Mouse (Mus musculus) embryonic facial prominence, embryonic 11.5 days (tissue): ENCODE results near the gene Ppm1g. TPM values are rescaled to one million over a fixed set of nuclear protein-coding genes. Genes with fewer than 3 reads are reported as not detected.

Experiments
- ATAC-seq: fragments of 200-750 bp; cut with Nextera tagmentation; replicated peaks from 2 replicates; pipeline ENCODE4 v1.8.0; 2017; ENCODE audit warnings: low read depth; ENCODE audit not compliant: insufficient number of reproducible peaks, low FRiP score, low TSS enrichment
- DNase-seq: peaks from one replicate; pipeline ENCODE4 v3.0.0-alpha.2; 2015; ENCODE audit warnings: low spot score
- H3K27ac ChIP-seq: fragments of 300-500 bp; sonication (generic); replicated peaks from 2 replicates; pipeline ENCODE4 v1.5.1; 2014; ENCODE audit warnings: mild to moderate bottlenecking, low read depth, low read length, control low read depth
- H3K27me3 ChIP-seq: fragments of 300-500 bp; sonication (generic); 2 replicates; pipeline ENCODE4 v1.6.1; 2014; ENCODE audit warnings: mild to moderate bottlenecking, low read length, moderate library complexity, mixed read lengths; ENCODE audit not compliant: control insufficient read depth, insufficient read depth
- H3K36me3 ChIP-seq: fragments of 300-500 bp; sonication (generic); replicated peaks from 2 replicates; pipeline ENCODE4 v1.6.1; 2014; ENCODE audit warnings: low read depth, mild to moderate bottlenecking, low read length, moderate library complexity, mixed read lengths; ENCODE audit not compliant: control insufficient read depth, insufficient read depth
- H3K4me1 ChIP-seq: fragments of 300-500 bp; sonication (generic); 2 replicates; pipeline ENCODE4 v1.6.1; 2014; ENCODE audit warnings: low read length, mixed read lengths; ENCODE audit not compliant: control insufficient read depth, insufficient read depth
- H3K4me2 ChIP-seq: fragments of 300-500 bp; sonication (generic); 2 replicates; pipeline ENCODE4 v1.6.1; 2014; ENCODE audit warnings: low read depth, mild to moderate bottlenecking, control low read depth, low read length, moderate library complexity
- H3K4me3 ChIP-seq: fragments of 300-500 bp; sonication (generic); 2 replicates; pipeline ENCODE4 v1.5.1; 2014; ENCODE audit warnings: low read depth, low read length, control low read depth
- H3K9ac ChIP-seq: fragments of 300-500 bp; sonication (generic); replicated peaks from 2 replicates; pipeline ENCODE4 v1.6.1; 2014; ENCODE audit warnings: mild to moderate bottlenecking, control low read depth, low read length
- H3K9me3 ChIP-seq: fragments of 300-500 bp; sonication (generic); replicated peaks from 2 replicates; pipeline ENCODE4 v1.6.1; 2016; ENCODE audit warnings: mild to moderate bottlenecking, low read length, inconsistent platforms, mixed read lengths; ENCODE audit not compliant: control insufficient read depth
- WGBS: fragments of 180-500 bp; shearing (Covaris S2); extraction: QIAGEN DNeasy Blood & Tissue Kit; methylation state at CpG from one replicate; pipeline ENCODE4 v1.1.7; 2014; 5-methylcytosine and 5-hydroxymethylcytosine counted together
- polyA plus RNA-seq: library from polyadenylated mRNA; unstranded; fragments of >200 nt; fragmentation: Nextera tagmentation; extraction: Ambion mirVana; gene quantifications from 2 replicates; pipeline ENCODE4 v1.2.1, GENCODE M21; 2014

Ppm1g gene
- polyA plus RNA-seq = 142 and 147 TPM in 2 replicates

DNA sequence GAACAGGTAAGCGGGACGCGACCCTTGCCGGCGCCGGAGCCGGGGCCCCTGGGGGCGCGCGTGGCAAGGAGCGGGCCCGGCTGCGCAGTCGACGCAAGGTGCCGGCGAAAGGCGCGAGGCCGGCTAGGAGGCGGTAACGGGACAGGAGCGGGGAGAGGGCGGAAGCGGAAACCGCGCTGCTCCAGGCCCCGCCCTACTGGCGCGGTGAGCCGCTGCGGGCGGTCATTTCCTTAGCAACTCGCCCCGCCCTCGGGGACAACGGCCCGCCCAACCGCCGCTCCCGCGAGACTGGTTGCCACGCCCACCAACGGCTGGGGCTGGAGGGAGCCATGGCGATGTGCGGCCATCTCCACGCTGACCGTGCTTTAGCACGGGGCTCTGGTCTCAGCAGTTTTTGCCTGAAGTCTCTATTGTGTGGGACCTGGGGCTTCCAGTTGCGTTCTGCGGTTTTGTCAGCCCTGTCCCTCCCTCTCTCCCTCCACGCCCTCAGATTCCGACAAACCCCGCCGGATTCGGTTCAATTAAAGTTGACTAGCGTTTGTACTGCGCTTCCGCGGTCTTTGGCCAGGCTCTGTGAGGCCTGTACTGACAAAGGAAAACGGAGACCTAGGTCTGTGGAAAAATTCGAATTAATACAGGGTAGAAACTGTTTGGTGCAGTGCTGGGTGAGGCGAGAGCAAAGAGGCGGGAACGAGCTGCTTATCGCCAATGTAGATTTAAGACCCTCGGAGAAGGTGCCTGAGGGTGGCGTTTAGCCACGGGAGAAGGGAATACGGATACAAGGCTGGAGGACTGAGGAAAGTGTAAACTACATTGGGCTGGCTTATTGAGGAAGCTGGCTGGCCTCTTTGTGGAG lies at the start of gene Ppm1g:
Gene Ppm1g, minus strand, starts transcription at position 240 of the 856 bp plus-strand sequence.
- DNase-seq (peak; percentile 97), ATAC-seq (peak; percentile 91)
- H3K27ac ChIP-seq = peak within 1 kb of the TSS; percentile 91
- H3K4me3 ChIP-seq = peak within 1 kb of the TSS; percentile 81
- H3K4me1 ChIP-seq = no peaks in the 10 kb centered on the region
- no peaks in the 10 kb centered on the region for H3K36me3 ChIP-seq
- WGBS = under 1% methylated on average over 63 of the region's 70 CpGs
- H3K9me3 ChIP-seq = no peaks in the 10 kb centered on the region
- H3K27me3 ChIP-seq = no peaks in the 10 kb centered on the region
- peak within 1 kb of the TSS; percentile 68 for H3K4me2 ChIP-seq
- peak within 1 kb of the TSS; percentile 90 for H3K9ac ChIP-seq

GRCm38 (mm10) chr5:31267686-31268085 lies 47.2 kb upstream of the Ppm1g start:
- DNase-seq (no peak), ATAC-seq (no peak)
- Histone ChIP-seq H3K36me3 (no peaks in the 10 kb centered on the region), H3K9me3 (no peaks in the 10 kb centered on the region), H3K4me3 (no peak overlapping the region), H3K9ac (no peak overlapping the region), H3K4me2 (no peak overlapping the region), H3K4me1 (no peaks in the 10 kb centered on the region), H3K27me3 (no peaks in the 10 kb centered on the region), H3K27ac (no peak overlapping the region)
- WGBS = 74% methylated on average over 6 of the region's 6 CpGs

- Histone ChIP-seq H3K4me1 (no peaks in the 10 kb centered on the region), H3K27me3 (no peaks in the 10 kb centered on the region), H3K9ac (no peak overlapping the region), H3K27ac (no peak overlapping the region), H3K36me3 (no peaks in the 10 kb centered on the region), H3K4me3 (no peak overlapping the region), H3K9me3 (no peaks in the 10 kb centered on the region), H3K4me2 (no peak overlapping the region)
- 90% methylated on average over 7 of the region's 7 CpGs for WGBS
- DNase-seq (no peak), ATAC-seq (no peak)
These were observed 45.6 kb upstream of the Ppm1g start for GRCm38 (mm10) chr5:31266101-31266500.

DNA sequence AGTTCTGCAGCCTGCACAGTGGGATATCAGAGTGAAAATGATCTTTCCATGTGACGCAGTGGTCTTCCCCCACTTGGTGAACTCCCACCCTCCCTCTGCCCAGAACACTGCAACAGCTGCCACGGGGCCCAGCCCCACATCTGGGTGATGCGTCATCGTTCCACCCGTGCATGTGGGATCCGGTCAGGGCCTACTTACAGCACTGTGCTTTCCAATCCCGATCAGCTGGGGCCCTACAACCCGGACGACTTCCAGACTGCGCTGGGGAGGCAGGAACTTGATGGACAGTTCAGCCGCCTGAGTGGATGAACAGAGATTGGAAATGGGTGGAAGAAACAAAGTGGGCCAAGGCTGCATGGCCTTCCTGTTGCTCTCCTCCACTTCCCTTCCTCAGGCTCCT lies 37.1 kb upstream of the Ppm1g start:
- DNase-seq (no peak), ATAC-seq (no peak)
- 86% methylated on average over 11 of the region's 11 CpGs for WGBS
- H3K4me2 ChIP-seq = no peak overlapping the region
- no peak overlapping the region for H3K27ac ChIP-seq
- no peaks in the 10 kb centered on the region; the same call in none of the 2 replicates for H3K36me3 ChIP-seq
- no peak overlapping the region for H3K9ac ChIP-seq
- H3K4me1 ChIP-seq = no peaks in the 10 kb centered on the region; the same call in 1 of the 2 replicates
- no peaks in the 10 kb centered on the region for H3K9me3 ChIP-seq
- H3K27me3 ChIP-seq = no peaks in the 10 kb centered on the region
- no peak overlapping the region for H3K4me3 ChIP-seq

DNA sequence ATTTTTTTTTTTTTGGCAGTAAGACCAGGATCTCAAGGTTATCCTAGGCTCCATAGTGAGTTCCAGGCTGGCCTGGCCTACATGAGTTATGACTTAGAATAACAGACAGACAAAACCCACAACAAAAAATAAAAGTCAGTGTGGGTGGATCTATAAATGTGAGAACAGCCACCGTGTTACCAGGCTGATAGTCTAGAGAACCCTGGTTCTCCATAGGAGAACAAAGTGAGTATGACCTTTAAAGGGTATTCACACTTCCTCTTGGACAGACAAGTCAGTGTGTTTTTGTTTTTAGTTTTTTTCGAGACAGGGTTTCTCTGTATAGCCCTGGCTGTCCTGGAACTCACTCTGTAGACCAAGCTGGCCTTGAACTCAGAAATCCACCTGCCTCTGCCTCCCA lies 35.5 kb upstream of the Ppm1g start:
- no peak overlapping the region for H3K9ac ChIP-seq
- H3K4me3 ChIP-seq = no peak overlapping the region
- ATAC-seq (no peak), DNase-seq (no peak)
- no peaks in the 10 kb centered on the region; the same call in none of the 2 replicates for H3K36me3 ChIP-seq
- no peak overlapping the region for H3K27ac ChIP-seq
- H3K4me1 ChIP-seq = peaks cover 11% of the 10 kb centered on the region
- H3K27me3 ChIP-seq = no peaks in the 10 kb centered on the region
- no peak overlapping the region for H3K4me2 ChIP-seq
- 88% methylated on average over 2 of the region's 2 CpGs for WGBS
- H3K9me3 ChIP-seq = no peaks in the 10 kb centered on the region

- Histone ChIP-seq H3K9me3 (no peaks in the 10 kb centered on the region), H3K4me3 (no peak overlapping the region), H3K4me2 (no peak overlapping the region), H3K27me3 (no peaks in the 10 kb centered on the region), H3K4me1 (peaks cover 13% of the 10 kb centered on the region), H3K9ac (no peak overlapping the region), H3K36me3 (no peaks in the 10 kb centered on the region; the same call in none of the 2 replicates), H3K27ac (no peak overlapping the region)
- WGBS = 93% methylated on average over 2 of the region's 2 CpGs
- DNase-seq (no peak), ATAC-seq (no peak)
These were observed 34.9 kb upstream of the Ppm1g start for GRCm38 (mm10) chr5:31255381-31255780.

DNA sequence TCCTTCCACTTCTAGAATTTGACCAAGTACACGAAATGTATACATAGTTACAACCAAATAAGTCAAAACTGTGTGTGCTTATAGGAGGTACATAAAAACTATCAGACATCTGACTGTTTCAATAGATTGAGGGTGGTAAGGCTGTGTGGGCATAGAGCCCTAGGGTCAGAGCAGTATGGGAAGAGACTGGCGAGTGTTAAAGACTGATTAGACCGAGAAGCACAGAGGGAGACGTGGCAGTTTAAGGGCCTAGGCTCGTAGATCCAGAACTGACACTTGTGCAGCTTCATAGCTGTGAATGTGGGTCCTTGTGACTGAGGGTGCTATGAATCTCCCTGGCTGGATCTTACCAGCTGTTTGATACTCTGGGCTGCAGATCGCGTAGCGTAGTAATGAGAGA lies 34.4 kb upstream of the Ppm1g start:
- H3K4me3 ChIP-seq = no peak overlapping the region
- no peak overlapping the region for H3K4me2 ChIP-seq
- H3K36me3 ChIP-seq = no peaks in the 10 kb centered on the region; the same call in none of the 2 replicates
- no peak overlapping the region for H3K9ac ChIP-seq
- no peak for DNase-seq
- H3K27ac ChIP-seq = no peak overlapping the region
- ATAC-seq = no peak
- peaks cover 13% of the 10 kb centered on the region for H3K4me1 ChIP-seq
- H3K9me3 ChIP-seq = no peaks in the 10 kb centered on the region
- H3K27me3 ChIP-seq = no peaks in the 10 kb centered on the region
- WGBS = 87% methylated on average over 8 of the region's 8 CpGs

DNA sequence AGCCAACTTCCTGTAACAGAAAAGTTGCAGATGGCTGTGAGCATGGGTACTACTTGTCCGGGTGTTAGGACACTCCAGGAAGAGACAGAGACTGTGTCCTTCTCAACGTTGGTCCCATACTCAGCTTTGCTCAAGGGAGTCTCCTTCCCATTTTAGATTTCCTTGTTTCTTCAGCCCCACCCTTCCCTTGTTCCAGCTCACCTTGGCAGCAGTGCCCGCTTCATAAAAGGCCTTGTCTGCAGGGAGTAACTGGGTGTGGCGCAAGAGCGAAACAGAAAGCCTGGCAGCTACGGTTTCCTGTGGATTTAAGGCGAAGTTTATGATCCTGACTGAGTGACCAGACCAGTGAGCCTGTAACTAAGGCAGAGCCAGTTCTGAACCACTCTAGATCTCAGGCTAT lies 34.0 kb upstream of the Ppm1g start:
- no peaks in the 10 kb centered on the region; the same call in none of the 2 replicates for H3K36me3 ChIP-seq

More for the DNA sequence above, 34.0 kb upstream of the Ppm1g start:
- Histone ChIP-seq H3K4me2 (no peak overlapping the region), H3K9me3 (no peaks in the 10 kb centered on the region), H3K4me1 (peaks cover 13% of the 10 kb centered on the region), H3K9ac (no peak overlapping the region), H3K4me3 (no peak overlapping the region), H3K27me3 (no peaks in the 10 kb centered on the region), H3K27ac (no peak overlapping the region)
- WGBS = 85% methylated on average over 7 of the region's 7 CpGs
- DNase-seq (no peak), ATAC-seq (no peak)
